Mouse (Mus musculus): Measurements from ENCODE around the gene Olfr301. TPM values are rescaled to one million over a fixed set of nuclear protein-coding genes. Genes with fewer than 3 reads are reported as not detected.

Olfr301 gene
- polyA plus RNA-seq (2015; fragmentation: Nextera tagmentation; extraction: Ambion mirVana), result not detected in 2 replicates

DNA sequence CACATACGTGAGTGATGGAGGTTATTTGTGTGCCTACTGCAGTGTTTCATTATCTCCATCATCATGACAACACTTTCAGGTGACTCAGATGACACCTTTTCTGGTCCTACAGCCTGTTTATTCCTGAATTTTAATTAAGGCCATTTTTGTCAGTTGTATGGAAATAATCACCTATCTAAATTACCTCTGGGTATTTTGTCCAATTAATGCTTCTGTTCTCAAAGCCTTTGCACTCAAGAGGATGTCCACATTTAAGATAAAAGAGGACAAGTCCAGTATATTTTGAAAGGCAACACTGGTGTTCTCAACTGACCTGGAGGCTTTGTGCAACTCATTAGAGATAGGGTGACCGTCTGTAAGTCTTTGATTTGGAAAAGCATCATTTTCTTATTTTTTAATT, at the start of gene Olfr301:
Olfr301 (plus strand) TSS at position 301 of the 400 bp plus-strand sequence.
- Histone ChIP-seq H3K9ac (no peak within 1 kb of the TSS), H3K4me1 (replicated peaks) (no peaks in the 10 kb centered on the region), H3K9me3 (replicated peaks) (no peaks in the 10 kb centered on the region), H3K4me2 (no peak within 1 kb of the TSS), H3K36me3 (replicated peaks) (no peaks in the 10 kb centered on the region), H3K27me3 (no peaks in the 10 kb centered on the region), H3K27ac (replicated peaks) (no peak within 1 kb of the TSS), H3K4me3 (replicated peaks) (no peak within 1 kb of the TSS)
- no peak for ATAC-seq (ENCODE audit: insufficient read depth)
- WGBS (ENCODE audit: insufficient replicate concordance), result 63% methylated on average over 2 of the region's 2 CpGs

DNA sequence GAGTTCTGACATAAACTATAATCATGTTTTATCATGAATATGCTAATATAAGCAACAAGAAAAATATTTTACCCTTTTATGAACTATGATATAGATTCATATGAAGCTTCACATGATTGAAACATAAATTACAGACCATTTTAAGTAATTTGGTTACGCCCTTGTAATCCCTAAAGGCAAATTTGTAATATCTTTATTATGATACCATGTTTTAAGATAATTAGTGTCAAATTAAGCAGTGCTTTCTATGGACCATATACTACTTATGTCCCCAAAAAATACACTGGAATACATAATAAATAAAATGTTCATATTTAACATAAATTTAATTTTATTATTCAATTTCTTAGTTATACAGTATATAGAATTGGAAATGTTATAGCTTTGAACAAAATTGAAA, 36.8 kb upstream of the Olfr301 start, which contains the start of gene Olfr305:
Olfr305 (minus strand) TSS at position 101 of the 400 bp plus-strand sequence.
- no peak within 1 kb of the TSS for H3K27ac ChIP-seq (replicated peaks)
- no peak within 1 kb of the TSS for H3K4me2 ChIP-seq
- H3K36me3 ChIP-seq (replicated peaks), result no peaks in the 10 kb centered on the region
- no peak for ATAC-seq (ENCODE audit: insufficient read depth)
- H3K9me3 ChIP-seq (replicated peaks), result no peaks in the 10 kb centered on the region
- no peak within 1 kb of the TSS for H3K9ac ChIP-seq
- no peak within 1 kb of the TSS for H3K4me3 ChIP-seq (replicated peaks)
- H3K27me3 ChIP-seq, result no peaks in the 10 kb centered on the region
- 55% methylated on average over 1 of the region's 1 CpGs for WGBS (ENCODE audit: insufficient replicate concordance)
- H3K4me1 ChIP-seq (replicated peaks), result no peaks in the 10 kb centered on the region

DNA sequence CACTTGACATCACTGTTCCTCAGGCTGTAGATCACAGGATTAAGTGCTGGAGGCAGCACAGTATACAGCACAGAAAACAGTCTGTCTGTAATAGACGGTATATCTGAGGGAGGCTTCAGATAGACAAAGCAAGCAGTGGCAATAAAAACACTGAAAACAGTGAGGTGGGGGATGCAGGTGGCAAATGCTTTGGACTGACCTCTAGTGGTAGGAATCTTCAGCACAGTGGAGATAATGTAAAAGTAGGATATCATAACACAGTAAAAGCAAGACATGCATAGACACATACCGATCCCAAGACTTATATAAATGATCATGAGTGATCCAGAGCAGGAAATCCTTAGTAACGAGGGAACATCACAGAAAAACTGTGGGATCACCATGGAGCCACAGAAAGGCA, 17.9 kb upstream of the Olfr301 start:
- no peak overlapping the region for H3K4me2 ChIP-seq
- H3K4me3 ChIP-seq (replicated peaks), result no peak overlapping the region
- no peaks in the 10 kb centered on the region for H3K27me3 ChIP-seq
- no peak for ATAC-seq (ENCODE audit: insufficient read depth)
- H3K27ac ChIP-seq (replicated peaks), result no peak overlapping the region
- no peaks in the 10 kb centered on the region for H3K9me3 ChIP-seq (replicated peaks)
- no peaks in the 10 kb centered on the region for H3K4me1 ChIP-seq (replicated peaks)
- H3K36me3 ChIP-seq (replicated peaks), result no peaks in the 10 kb centered on the region
- 43% methylated on average over 3 of the region's 3 CpGs for WGBS (ENCODE audit: insufficient replicate concordance)
- no peak overlapping the region for H3K9ac ChIP-seq

DNA sequence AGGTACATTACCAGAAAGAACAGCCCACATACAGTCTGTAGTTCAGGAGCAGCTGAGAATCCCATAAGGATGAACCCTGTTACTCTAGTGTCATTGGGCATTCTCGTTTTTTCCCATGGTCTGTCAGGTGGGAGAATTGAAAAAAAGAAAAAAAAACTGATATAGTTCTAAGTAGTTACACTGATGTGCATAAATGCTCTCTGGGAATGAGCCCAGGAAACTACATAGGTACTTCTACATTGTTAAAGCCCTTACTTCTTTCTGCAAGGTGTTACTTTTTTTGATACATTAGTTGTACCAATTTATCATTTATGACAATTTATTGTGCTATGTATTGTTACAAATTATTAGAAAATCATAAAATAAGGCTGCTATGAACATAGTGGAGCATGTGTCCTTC, 17.1 kb upstream of the Olfr301 start, which contains the start of gene Olfr304:
Olfr304 (minus strand) TSS at position 101 of the 400 bp plus-strand sequence.
- Histone ChIP-seq H3K4me3 (replicated peaks) (no peak within 1 kb of the TSS), H3K4me1 (replicated peaks) (no peaks in the 10 kb centered on the region), H3K36me3 (replicated peaks) (no peaks in the 10 kb centered on the region), H3K4me2 (no peak within 1 kb of the TSS), H3K27ac (replicated peaks) (no peak within 1 kb of the TSS), H3K27me3 (no peaks in the 10 kb centered on the region), H3K9ac (no peak within 1 kb of the TSS), H3K9me3 (replicated peaks) (no peaks in the 10 kb centered on the region)
- ATAC-seq (ENCODE audit: insufficient read depth), result no peak
- WGBS (ENCODE audit: insufficient replicate concordance), result 13% methylated on average over 1 of the region's 1 CpGs

DNA sequence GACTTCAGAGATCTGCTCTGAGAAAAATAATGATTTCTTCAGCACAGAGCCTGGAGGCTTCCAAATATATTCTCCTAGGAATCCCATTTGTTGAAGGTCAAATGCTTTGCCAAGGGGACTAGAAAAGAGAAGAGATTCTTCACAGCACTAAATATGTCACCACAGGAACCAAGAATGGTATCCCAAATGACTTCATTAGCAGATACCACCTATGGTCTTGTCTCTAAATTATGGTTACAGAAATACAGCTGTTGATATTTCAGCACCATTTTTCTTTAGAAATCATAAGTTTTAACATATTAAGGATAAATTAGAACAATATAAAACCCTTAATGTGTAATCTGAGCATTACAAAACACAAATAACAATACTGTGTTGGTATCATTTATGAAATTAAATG, 6.0 kb upstream of the Olfr301 start, which contains the start of gene Olfr303:
Olfr303 (minus strand) TSS at position 101 of the 400 bp plus-strand sequence.
- no peaks in the 10 kb centered on the region for H3K27me3 ChIP-seq
- ATAC-seq (ENCODE audit: insufficient read depth), result no peak
- no peak within 1 kb of the TSS for H3K27ac ChIP-seq (replicated peaks)
- no peak within 1 kb of the TSS for H3K4me2 ChIP-seq
- H3K4me3 ChIP-seq (replicated peaks), result no peak within 1 kb of the TSS
- H3K4me1 ChIP-seq (replicated peaks), result no peaks in the 10 kb centered on the region
- no peaks in the 10 kb centered on the region for H3K36me3 ChIP-seq (replicated peaks)
- H3K9ac ChIP-seq, result no peak within 1 kb of the TSS
- no peaks in the 10 kb centered on the region for H3K9me3 ChIP-seq (replicated peaks)

DNA sequence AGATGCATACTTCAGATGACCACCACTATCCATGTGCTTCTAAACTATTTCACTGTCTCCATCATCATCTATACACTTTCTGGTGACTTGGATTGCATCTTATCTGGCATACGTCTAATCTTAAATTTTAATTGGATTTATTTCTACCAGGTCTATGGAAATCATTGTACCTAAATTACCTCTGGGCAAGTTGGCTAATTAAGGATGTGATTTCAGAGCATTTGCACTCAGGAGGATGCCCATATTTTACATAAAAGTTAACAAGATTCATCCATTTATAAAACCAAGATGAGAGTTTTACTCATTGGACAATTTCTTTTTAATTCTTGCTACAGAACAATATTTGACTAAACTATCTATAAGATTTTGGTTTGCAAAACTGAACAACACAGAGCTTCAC, 56.0 kb downstream of the Olfr301 start, which contains the start of gene Olfr299:
Olfr299 (plus strand) TSS at position 301 of the 400 bp plus-strand sequence.
- Histone ChIP-seq H3K36me3 (replicated peaks) (no peaks in the 10 kb centered on the region), H3K27me3 (no peaks in the 10 kb centered on the region), H3K4me1 (replicated peaks) (no peaks in the 10 kb centered on the region), H3K4me2 (no peak within 1 kb of the TSS), H3K4me3 (replicated peaks) (no peak within 1 kb of the TSS), H3K27ac (replicated peaks) (no peak within 1 kb of the TSS), H3K9me3 (replicated peaks) (no peaks in the 10 kb centered on the region), H3K9ac (no peak within 1 kb of the TSS)
- no peak for ATAC-seq (ENCODE audit: insufficient read depth)
- WGBS (ENCODE audit: insufficient replicate concordance), result 48% methylated on average over 1 of the region's 1 CpGs

Other genes starting within 250 kb of the Olfr301 start
- gene Vmn2r75, start 232.1 kb upstream of the Olfr301 start, polyA plus RNA-seq (2015; fragmentation: Nextera tagmentation; extraction: Ambion mirVana), result not detected in 2 replicates
- not detected in 2 replicates for gene Vmn2r76, start 157.5 kb upstream of the Olfr301 start, polyA plus RNA-seq (2015; fragmentation: Nextera tagmentation; extraction: Ambion mirVana)
- gene Olfr310, start 126.7 kb upstream of the Olfr301 start, polyA plus RNA-seq (2015; fragmentation: Nextera tagmentation; extraction: Ambion mirVana), result not detected in 2 replicates
- gene Olfr309, start 90.1 kb upstream of the Olfr301 start, polyA plus RNA-seq (2015; fragmentation: Nextera tagmentation; extraction: Ambion mirVana), result not detected in 2 replicates
- not detected in 2 replicates for gene Olfr308, start 78.2 kb upstream of the Olfr301 start, polyA plus RNA-seq (2015; fragmentation: Nextera tagmentation; extraction: Ambion mirVana)
- gene Olfr307, start 66.3 kb upstream of the Olfr301 start, polyA plus RNA-seq (2015; fragmentation: Nextera tagmentation; extraction: Ambion mirVana), result not detected in 2 replicates
- gene Olfr305, start 36.9 kb upstream of the Olfr301 start, polyA plus RNA-seq (2015; fragmentation: Nextera tagmentation; extraction: Ambion mirVana), result not detected in 2 replicates
- not detected in 2 replicates for gene Olfr304, start 17.2 kb upstream of the Olfr301 start, polyA plus RNA-seq (2015; fragmentation: Nextera tagmentation; extraction: Ambion mirVana)
- gene Olfr303, start 6.1 kb upstream of the Olfr301 start, polyA plus RNA-seq (2015; fragmentation: Nextera tagmentation; extraction: Ambion mirVana), result not detected in 2 replicates
- not detected in 2 replicates for gene Olfr299, start 56.1 kb downstream of the Olfr301 start, polyA plus RNA-seq (2015; fragmentation: Nextera tagmentation; extraction: Ambion mirVana)
- gene Olfr298, start 88.6 kb downstream of the Olfr301 start, polyA plus RNA-seq (2015; fragmentation: Nextera tagmentation; extraction: Ambion mirVana), result not detected in 2 replicates
- not detected in 2 replicates for gene Olfr297, start 116.1 kb downstream of the Olfr301 start, polyA plus RNA-seq (2015; fragmentation: Nextera tagmentation; extraction: Ambion mirVana)
- not detected in 2 replicates for gene Olfr295, start 180.0 kb downstream of the Olfr301 start, polyA plus RNA-seq (2015; fragmentation: Nextera tagmentation; extraction: Ambion mirVana)
- gene Olfr294, start 212.8 kb downstream of the Olfr301 start, polyA plus RNA-seq (2015; fragmentation: Nextera tagmentation; extraction: Ambion mirVana), result not detected in 2 replicates
- gene Olfr293, start 245.2 kb downstream of the Olfr301 start, polyA plus RNA-seq (2015; fragmentation: Nextera tagmentation; extraction: Ambion mirVana), result not detected in 2 replicates

Measured in liver, embryonic 15.5 days (tissue).